Mouse (Mus musculus): ENCODE data around the gene Sgcg.

Sgcg gene

GRCm38 (mm10) chr14:61232016-61232568, 26.2 kb downstream of the Sgcg start:
- DNase-seq (ENCODE audit: low read depth, low spot score), result no peak

- DNase-seq (ENCODE audit: low read depth, low spot score), result no peak
Measured at GRCm38 (mm10) chr14:61230179-61230578, 28.1 kb downstream of the Sgcg start.

- DNase-seq (ENCODE audit: low read depth, low spot score), result no peak
Measured at GRCm38 (mm10) chr14:61229763-61230162, 28.5 kb downstream of the Sgcg start.

- no peak for DNase-seq (ENCODE audit: low read depth, low spot score)
Measured at GRCm38 (mm10) chr14:61226151-61226550, 32.1 kb downstream of the Sgcg start.

- no peak for DNase-seq (ENCODE audit: low read depth, low spot score)
Measured at GRCm38 (mm10) chr14:61224387-61225077, 33.8 kb downstream of the Sgcg start.

GRCm38 (mm10) chr14:61223740-61224139, 34.5 kb downstream of the Sgcg start:
- DNase-seq (ENCODE audit: low read depth, low spot score), result no peak

- DNase-seq (ENCODE audit: low read depth, low spot score), result no peak
Measured at GRCm38 (mm10) chr14:61222506-61222905, 35.8 kb downstream of the Sgcg start.

- DNase-seq (ENCODE audit: low read depth, low spot score), result no peak
Measured at GRCm38 (mm10) chr14:61221166-61221565, 37.1 kb downstream of the Sgcg start.

- no peak for DNase-seq (ENCODE audit: low read depth, low spot score)
Measured at GRCm38 (mm10) chr14:61211754-61212153, 46.5 kb downstream of the Sgcg start.

GRCm38 (mm10) chr14:61210111-61210510, 48.2 kb downstream of the Sgcg start:
- DNase-seq (ENCODE audit: low read depth, low spot score), result no peak

GRCm38 (mm10) chr14:61194416-61194815, 63.9 kb downstream of the Sgcg start:
- no peak for DNase-seq (ENCODE audit: low read depth, low spot score)

- DNase-seq (ENCODE audit: low read depth, low spot score), result no peak
Measured at GRCm38 (mm10) chr14:61192326-61192725, 66.0 kb downstream of the Sgcg start.

- no peak for DNase-seq (ENCODE audit: low read depth, low spot score)
Measured at GRCm38 (mm10) chr14:61191904-61192303, 66.4 kb downstream of the Sgcg start.

- peak; percentile 87 for DNase-seq (ENCODE audit: low read depth, low spot score)
Measured at GRCm38 (mm10) chr14:61173229-61173628, 85.1 kb downstream of the Sgcg start.

GRCm38 (mm10) chr14:61172548-61173158, 85.6 kb downstream of the Sgcg start:
- DNase-seq (ENCODE audit: low read depth, low spot score), result peak; percentile 99

- DNase-seq (ENCODE audit: low read depth, low spot score), result peak; percentile 87
Measured at GRCm38 (mm10) chr14:61171261-61171970, 86.9 kb downstream of the Sgcg start.
